Mouse (Mus musculus): ENCODE measurements at regions not wholly inside any gene's neighbourhood (a gene's known extent, or its start where the extent isn't known, plus 50 kb on each side); places are given as distances from the start of the nearest gene placed in this dataset.

GRCm38 (mm10) chr8:89649207-89649890 is 605.4 kb upstream of the Sall1 start:
- DNase-seq (ENCODE audit: low read depth) = no peak

GRCm38 (mm10) chr8:89646946-89647345 is 603.0 kb upstream of the Sall1 start:
- no peak for DNase-seq (ENCODE audit: low read depth)

GRCm38 (mm10) chr8:89641339-89641738 is 597.4 kb upstream of the Sall1 start:
- no peak for DNase-seq (ENCODE audit: low read depth)

GRCm38 (mm10) chr8:89634864-89635263 is 590.9 kb upstream of the Sall1 start:
- no peak for DNase-seq (ENCODE audit: low read depth)

- no peak for DNase-seq (ENCODE audit: low read depth)
These were observed 588.3 kb upstream of the Sall1 start for GRCm38 (mm10) chr8:89632304-89632703.

GRCm38 (mm10) chr8:89630540-89630939 is 586.6 kb upstream of the Sall1 start:
- DNase-seq (ENCODE audit: low read depth) = no peak

GRCm38 (mm10) chr8:89618089-89618488 is 574.1 kb upstream of the Sall1 start:
- no peak for DNase-seq (ENCODE audit: low read depth)

- DNase-seq (ENCODE audit: low read depth) = no peak
These were observed 572.0 kb upstream of the Sall1 start for GRCm38 (mm10) chr8:89615863-89616558.

GRCm38 (mm10) chr8:89609074-89609473 is 565.1 kb upstream of the Sall1 start:
- DNase-seq (ENCODE audit: low read depth) = no peak

GRCm38 (mm10) chr8:89605905-89606468 is 562.0 kb upstream of the Sall1 start:
- no peak for DNase-seq (ENCODE audit: low read depth)

GRCm38 (mm10) chr8:89604461-89604860 is 560.5 kb upstream of the Sall1 start:
- DNase-seq (ENCODE audit: low read depth) = no peak

GRCm38 (mm10) chr8:89596380-89596779 is 552.4 kb upstream of the Sall1 start:
- no peak for DNase-seq (ENCODE audit: low read depth)

GRCm38 (mm10) chr8:89583091-89583490 is 539.1 kb upstream of the Sall1 start:
- no peak for DNase-seq (ENCODE audit: low read depth)

- no peak for DNase-seq (ENCODE audit: low read depth)
These were observed 538.6 kb upstream of the Sall1 start for GRCm38 (mm10) chr8:89582566-89582965.

- no peak for DNase-seq (ENCODE audit: low read depth)
These were observed 527.9 kb upstream of the Sall1 start for GRCm38 (mm10) chr8:89571816-89572215.

GRCm38 (mm10) chr8:89570639-89571325 is 526.8 kb upstream of the Sall1 start:
- no peak for DNase-seq (ENCODE audit: low read depth)

- no peak for DNase-seq (ENCODE audit: low read depth)
These were observed 525.4 kb upstream of the Sall1 start for GRCm38 (mm10) chr8:89569406-89569805.

- no peak for DNase-seq (ENCODE audit: low read depth)
These were observed 524.7 kb upstream of the Sall1 start for GRCm38 (mm10) chr8:89568641-89569040.

- no peak for DNase-seq (ENCODE audit: low read depth)
These were observed 523.0 kb upstream of the Sall1 start for GRCm38 (mm10) chr8:89566986-89567385.

GRCm38 (mm10) chr8:89566461-89566860 is 522.5 kb upstream of the Sall1 start:
- no peak for DNase-seq (ENCODE audit: low read depth)

- no peak for DNase-seq (ENCODE audit: low read depth)
These were observed 521.3 kb upstream of the Sall1 start for GRCm38 (mm10) chr8:89565147-89565826.

GRCm38 (mm10) chr8:89563544-89563943 is 519.6 kb upstream of the Sall1 start:
- no peak for DNase-seq (ENCODE audit: low read depth)
